Mouse (Mus musculus) T-helper 2 cell (primary cell): ENCODE measurements around the gene Nectin2.

Experiments
- in situ Hi-C: fragments of 300-600 bp; cut with MboI, MseI; formaldehyde crosslinking; loops from one replicate; pipeline ENCODE4 v1.15.1; 2025; ENCODE audit warnings: high pct_unique_total_duplicates

Nectin2 gene

GRCm38 (mm10) chr7:19769434-19770374, 19.4 kb upstream of the Nectin2 start:
- in situ Hi-C loops = no loop called here

- in situ Hi-C loops = no loop called here
These were observed 18.7 kb upstream of the Nectin2 start for GRCm38 (mm10) chr7:19769001-19769400.

GRCm38 (mm10) chr7:19768251-19768650, 18.0 kb upstream of the Nectin2 start:
- in situ Hi-C loops = no loop called here

- in situ Hi-C loops = no loop called here
These were observed 14.3 kb upstream of the Nectin2 start for GRCm38 (mm10) chr7:19764581-19764980.

GRCm38 (mm10) chr7:19763829-19764477, 13.7 kb upstream of the Nectin2 start:
- in situ Hi-C loops = no loop called here

- in situ Hi-C loops = no loop called here
These were observed 12.0 kb upstream of the Nectin2 start for GRCm38 (mm10) chr7:19762283-19762682.

- in situ Hi-C loops = no loop called here
These were observed 9.7 kb upstream of the Nectin2 start for GRCm38 (mm10) chr7:19760021-19760420.

- in situ Hi-C loops = no loop called here
These were observed 8.3 kb upstream of the Nectin2 start for GRCm38 (mm10) chr7:19758623-19759022.

- in situ Hi-C loops = no loop called here
These were observed 5.8 kb upstream of the Nectin2 start for GRCm38 (mm10) chr7:19755851-19756786.

GRCm38 (mm10) chr7:19755008-19755407, 4.7 kb upstream of the Nectin2 start:
- in situ Hi-C loops = no loop called here

- in situ Hi-C loops = loop anchor here (5.0 kb wide), 1 partner anchor 33 kb away; no protein-coding TSS in a partner anchor
These were observed 3.8 kb upstream of the Nectin2 start for GRCm38 (mm10) chr7:19754065-19754464.

- in situ Hi-C loops = loop anchor here (5.0 kb wide), 1 partner anchor 34 kb away; no protein-coding TSS in a partner anchor
These were observed 3.3 kb upstream of the Nectin2 start for GRCm38 (mm10) chr7:19753587-19753986.

- in situ Hi-C loops = loop anchor here (5.0 kb wide), 1 partner anchor 35 kb away; no protein-coding TSS in a partner anchor
These were observed 2.4 kb upstream of the Nectin2 start for GRCm38 (mm10) chr7:19752652-19753051.

- in situ Hi-C loops = loop anchor here (5.0 kb wide), 1 partner anchor 36 kb away; no protein-coding TSS in a partner anchor
These were observed 744 bp upstream of the Nectin2 start for GRCm38 (mm10) chr7:19751070-19751383.

- in situ Hi-C loops = loop anchor here (5.0 kb wide), 1 partner anchor 38 kb away; no protein-coding TSS in a partner anchor
These were observed 680 bp downstream of the Nectin2 start for GRCm38 (mm10) chr7:19749389-19750216.

GRCm38 (mm10) chr7:19748219-19749195, 1.8 kb downstream of the Nectin2 start:
- in situ Hi-C loops = no loop called here

- in situ Hi-C loops = no loop called here
These were observed 2.7 kb downstream of the Nectin2 start for GRCm38 (mm10) chr7:19747420-19748218.

- in situ Hi-C loops = no loop called here
These were observed 3.7 kb downstream of the Nectin2 start for GRCm38 (mm10) chr7:19746426-19747201.
